Mouse (Mus musculus) kidney, embryonic 15.5 days (tissue): Measurements from ENCODE around the gene Tuba1c. TPM values are rescaled to one million over a fixed set of nuclear protein-coding genes. Genes with fewer than 3 reads are reported as not detected.

Source experiments
- ATAC-seq: fragments of 200-750 bp; cut with Nextera tagmentation; replicated peaks from 2 replicates; pipeline ENCODE4 v1.8.0; 2017; ENCODE audit warnings: moderate TSS enrichment; ENCODE audit not compliant: low FRiP score
- H3K27ac ChIP-seq: fragments of 300-500 bp; sonication (generic); 2 replicates; pipeline ENCODE4 v1.5.1; 2015; ENCODE audit warnings: mild to moderate bottlenecking, inconsistent platforms
- H3K27me3 ChIP-seq: fragments of 300-500 bp; sonication (generic); 2 replicates; pipeline ENCODE4 v1.6.1; 2015; ENCODE audit warnings: inconsistent platforms
- H3K36me3 ChIP-seq: fragments of 300-500 bp; sonication (generic); 2 replicates; pipeline ENCODE4 v1.6.1; 2015; ENCODE audit warnings: inconsistent platforms
- H3K4me1 ChIP-seq: fragments of 300-500 bp; sonication (generic); 2 replicates; pipeline ENCODE4 v1.6.1; 2015; ENCODE audit warnings: inconsistent platforms
- H3K4me2 ChIP-seq: fragments of 300-500 bp; sonication (generic); 2 replicates; pipeline ENCODE4 v1.6.1; 2015; ENCODE audit warnings: moderate library complexity, mild to moderate bottlenecking, inconsistent platforms
- H3K4me3 ChIP-seq: fragments of 300-500 bp; sonication (generic); replicated peaks from 2 replicates; pipeline ENCODE4 v1.5.1; 2015; ENCODE audit warnings: mild to moderate bottlenecking, inconsistent platforms
- H3K9ac ChIP-seq: fragments of 300-500 bp; sonication (generic); 2 replicates; pipeline ENCODE4 v1.6.1; 2015; ENCODE audit warnings: mild to moderate bottlenecking, inconsistent platforms
- H3K9me3 ChIP-seq: fragments of 300-500 bp; sonication (generic); replicated peaks from 2 replicates; pipeline ENCODE4 v1.6.1; 2016; ENCODE audit warnings: inconsistent platforms
- WGBS: fragments of 180-500 bp; shearing (Covaris S2); methylation state at CpG from one replicate; pipeline ENCODE4 v1.1.7; 2015; ENCODE audit warnings: mixed read lengths; 5-methylcytosine and 5-hydroxymethylcytosine counted together
- polyA plus RNA-seq: library from polyadenylated mRNA; unstranded; fragments of >200 nt; fragmentation: Nextera tagmentation; extraction: Ambion mirVana; gene quantifications from 2 replicates; pipeline ENCODE4 v1.2.1, GENCODE M21; 2015

The Tuba1c gene
- polyA plus RNA-seq, 1 experiment from 2014 or later: 185 TPM

- H3K36me3 ChIP-seq: no peaks in the 10 kb centered on the region
- peaks cover 32% of the 10 kb centered on the region for H3K4me1 ChIP-seq
- ATAC-seq: no peak
- no peak overlapping the region for H3K4me3 ChIP-seq
- no peak overlapping the region for H3K9ac ChIP-seq
- H3K4me2 ChIP-seq: no peak overlapping the region
- WGBS: 96% methylated on average over 7 of the region's 7 CpGs
- H3K9me3 ChIP-seq: no peaks in the 10 kb centered on the region
- H3K27ac ChIP-seq: no peak overlapping the region
- no peaks in the 10 kb centered on the region; the same call in 1 of the 2 replicates for H3K27me3 ChIP-seq
Measured at GRCm38 (mm10) chr15:99021255-99021654, 8.4 kb upstream of the Tuba1c start.

GRCm38 (mm10) chr15:99024668-99025314 lies 4.9 kb upstream of the Tuba1c start:
- Histone ChIP-seq H3K4me3 (no peak overlapping the region), H3K9me3 (no peaks in the 10 kb centered on the region), H3K27me3 (no peaks in the 10 kb centered on the region; the same call in 1 of the 2 replicates), H3K27ac (no peak overlapping the region), H3K4me2 (no peak overlapping the region), H3K4me1 (peaks cover 19% of the 10 kb centered on the region), H3K9ac (no peak overlapping the region), H3K36me3 (no peaks in the 10 kb centered on the region)
- WGBS: 21% methylated on average over 7 of the region's 8 CpGs
- no peak for ATAC-seq

GRCm38 (mm10) chr15:99025414-99025813 lies 4.3 kb upstream of the Tuba1c start:
- ATAC-seq: no peak

GRCm38 (mm10) chr15:99026259-99026658 lies 3.4 kb upstream of the Tuba1c start:
- no peak overlapping the region for H3K4me3 ChIP-seq
- H3K9ac ChIP-seq: no peak overlapping the region
- H3K36me3 ChIP-seq: no peaks in the 10 kb centered on the region
- H3K27me3 ChIP-seq: no peaks in the 10 kb centered on the region; the same call in 1 of the 2 replicates
- 64% methylated on average over 4 of the region's 4 CpGs for WGBS
- ATAC-seq: no peak
- peaks cover 26% of the 10 kb centered on the region for H3K4me1 ChIP-seq
- no peak overlapping the region for H3K27ac ChIP-seq
- no peaks in the 10 kb centered on the region for H3K9me3 ChIP-seq
- H3K4me2 ChIP-seq: no peak overlapping the region

More at GRCm38 (mm10) chr15:99025414-99025813, 4.3 kb upstream of the Tuba1c start:
- Histone ChIP-seq H3K4me3 (no peak overlapping the region), H3K36me3 (no peaks in the 10 kb centered on the region), H3K9me3 (no peaks in the 10 kb centered on the region), H3K27me3 (no peaks in the 10 kb centered on the region; the same call in 1 of the 2 replicates), H3K27ac (no peak overlapping the region), H3K9ac (no peak overlapping the region), H3K4me1 (peaks cover 17% of the 10 kb centered on the region), H3K4me2 (no peak overlapping the region)
- 71% methylated on average over 13 of the region's 13 CpGs for WGBS

GRCm38 (mm10) chr15:99027116-99027515 lies 2.6 kb upstream of the Tuba1c start:
- Histone ChIP-seq H3K9me3 (no peaks in the 10 kb centered on the region), H3K27ac (no peak overlapping the region), H3K4me3 (no peak overlapping the region), H3K36me3 (no peaks in the 10 kb centered on the region), H3K9ac (no peak overlapping the region), H3K27me3 (no peaks in the 10 kb centered on the region; the same call in 1 of the 2 replicates), H3K4me1 (peaks cover 34% of the 10 kb centered on the region), H3K4me2 (no peak overlapping the region)
- 73% methylated on average over 5 of the region's 5 CpGs for whole genome bisulfite sequencing
- ATAC-seq: no peak

DNA sequence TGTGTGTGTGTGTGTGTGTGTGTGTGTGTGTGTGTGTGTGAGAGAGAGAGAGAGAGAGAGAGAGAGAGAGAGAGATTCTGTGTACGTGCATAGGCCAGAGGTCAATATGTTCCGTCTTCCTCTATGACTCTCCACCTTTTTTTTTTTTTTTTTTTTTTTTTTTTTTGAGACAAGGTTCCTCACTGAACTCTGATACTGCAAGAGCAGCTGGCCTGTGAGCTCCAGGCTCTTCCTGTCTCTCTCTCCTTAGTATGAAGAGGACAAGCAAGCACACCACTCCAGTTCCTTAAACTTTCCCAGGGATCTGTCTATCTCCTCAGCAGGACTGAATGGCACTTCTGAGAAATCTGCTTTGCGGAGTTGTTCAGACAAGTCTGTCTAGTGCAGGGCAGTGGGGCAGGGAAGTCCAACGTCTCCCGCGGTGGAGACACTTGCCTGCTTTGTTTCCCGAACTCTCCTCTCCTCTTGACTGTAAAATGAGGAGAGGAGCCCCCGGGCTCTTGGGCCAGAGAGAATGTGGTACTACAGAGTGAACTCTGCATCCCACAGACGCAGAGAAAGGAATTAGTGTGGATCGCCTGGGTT lies 725 bp upstream of the Tuba1c start:
- ATAC-seq: no peak
- H3K9ac ChIP-seq: peak overlapping the region; percentile 70
- peaks cover 51% of the 10 kb centered on the region for H3K4me1 ChIP-seq
- no peaks in the 10 kb centered on the region for H3K36me3 ChIP-seq
- no peaks in the 10 kb centered on the region for H3K9me3 ChIP-seq
- 3% methylated on average over 10 of the region's 10 CpGs for WGBS
- H3K4me2 ChIP-seq: peak overlapping the region; percentile 91
- no peaks in the 10 kb centered on the region; the same call in 1 of the 2 replicates for H3K27me3 ChIP-seq
- H3K27ac ChIP-seq: peak overlapping the region; percentile 97
- peak overlapping the region; percentile 79 for H3K4me3 ChIP-seq

- Histone ChIP-seq H3K27ac (peak overlapping the region; percentile 97), H3K4me1 (peaks cover 55% of the 10 kb centered on the region), H3K27me3 (no peaks in the 10 kb centered on the region), H3K9me3 (no peaks in the 10 kb centered on the region), H3K4me2 (peak overlapping the region; percentile 91), H3K36me3 (peaks cover 15% of the 10 kb centered on the region), H3K9ac (peak overlapping the region; percentile 70), H3K4me3 (peak overlapping the region; percentile 79)
- peak; percentile 71 for ATAC-seq
- 9% methylated on average over 26 of the region's 26 CpGs for WGBS
Measured at GRCm38 (mm10) chr15:99030585-99031387, 1.1 kb downstream of the Tuba1c start.

DNA sequence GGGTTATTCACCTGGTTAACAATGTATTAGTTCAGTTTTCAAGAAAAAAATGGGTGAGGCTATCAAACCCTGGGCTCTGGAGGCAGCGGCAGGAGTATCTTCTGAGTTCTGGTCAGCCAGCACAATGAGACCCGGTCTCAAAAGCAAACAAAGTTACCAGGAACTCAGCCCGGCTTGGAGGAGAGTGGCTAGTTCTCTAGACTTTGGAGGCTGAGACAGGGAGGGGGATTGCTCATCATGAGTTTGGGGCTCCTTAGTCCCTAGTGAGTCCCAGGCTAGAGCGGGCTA lies 1.6 kb downstream of the Tuba1c start:
- peak overlapping the region; percentile 70 for H3K9ac ChIP-seq
- H3K4me2 ChIP-seq: peak overlapping the region; percentile 91
- peaks cover 20% of the 10 kb centered on the region for H3K36me3 ChIP-seq
- H3K4me3 ChIP-seq: peak overlapping the region; percentile 79
- no peaks in the 10 kb centered on the region for H3K9me3 ChIP-seq
- H3K4me1 ChIP-seq: peaks cover 58% of the 10 kb centered on the region
- no peaks in the 10 kb centered on the region for H3K27me3 ChIP-seq
- 73% methylated on average over 4 of the region's 4 CpGs for WGBS
- ATAC-seq: no peak
- H3K27ac ChIP-seq: 0 out of 2 replicates have a peak overlapping the region, but pooled peaks have one; percentile 97

- Histone ChIP-seq H3K27me3 (no peaks in the 10 kb centered on the region), H3K36me3 (peaks cover 26% of the 10 kb centered on the region), H3K4me3 (peak overlapping the region; percentile 79), H3K9ac (peak overlapping the region; percentile 33; the same call in 1 of the 2 replicates), H3K9me3 (no peaks in the 10 kb centered on the region), H3K4me1 (peaks cover 61% of the 10 kb centered on the region), H3K27ac (peak overlapping the region; percentile 62), H3K4me2 (peak overlapping the region; percentile 91)
- no peak for ATAC-seq
- 66% methylated on average over 9 of the region's 9 CpGs for WGBS
Measured at GRCm38 (mm10) chr15:99032041-99032725, 2.5 kb downstream of the Tuba1c start.

DNA sequence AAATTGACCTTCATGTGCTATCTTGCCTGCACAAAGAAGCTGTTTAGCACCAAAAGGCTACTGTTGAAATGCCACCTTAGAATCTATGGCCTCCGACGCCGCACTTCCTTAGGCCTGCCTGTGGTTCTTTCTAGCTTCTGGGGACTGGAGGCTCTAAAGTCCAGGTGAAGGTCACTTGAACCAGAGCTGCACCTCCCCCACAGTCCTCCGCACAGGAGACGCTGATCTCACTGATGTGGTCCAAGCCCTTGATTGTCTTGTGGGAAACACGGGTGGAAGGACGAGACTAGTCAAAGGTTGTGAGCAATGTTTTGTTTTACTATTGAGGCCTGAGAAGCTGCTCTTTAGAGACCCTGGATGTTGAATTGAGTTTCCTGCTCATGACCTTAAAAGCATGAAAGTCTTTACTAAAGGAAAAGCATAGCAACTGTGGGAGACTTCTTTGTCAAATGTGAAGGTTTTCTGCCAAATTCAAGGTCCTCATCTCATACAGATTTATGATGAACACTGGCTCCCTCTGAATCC lies 3.1 kb downstream of the Tuba1c start:
- Histone ChIP-seq H3K9me3 (no peaks in the 10 kb centered on the region), H3K27me3 (no peaks in the 10 kb centered on the region), H3K4me3 (peak overlapping the region; percentile 79), H3K27ac (peak overlapping the region; percentile 62), H3K4me2 (peak overlapping the region; percentile 91), H3K36me3 (peaks cover 26% of the 10 kb centered on the region), H3K4me1 (peaks cover 61% of the 10 kb centered on the region), H3K9ac (peak overlapping the region; percentile 33)
- 36% methylated on average over 7 of the region's 7 CpGs for WGBS
- no peak for ATAC-seq

DNA sequence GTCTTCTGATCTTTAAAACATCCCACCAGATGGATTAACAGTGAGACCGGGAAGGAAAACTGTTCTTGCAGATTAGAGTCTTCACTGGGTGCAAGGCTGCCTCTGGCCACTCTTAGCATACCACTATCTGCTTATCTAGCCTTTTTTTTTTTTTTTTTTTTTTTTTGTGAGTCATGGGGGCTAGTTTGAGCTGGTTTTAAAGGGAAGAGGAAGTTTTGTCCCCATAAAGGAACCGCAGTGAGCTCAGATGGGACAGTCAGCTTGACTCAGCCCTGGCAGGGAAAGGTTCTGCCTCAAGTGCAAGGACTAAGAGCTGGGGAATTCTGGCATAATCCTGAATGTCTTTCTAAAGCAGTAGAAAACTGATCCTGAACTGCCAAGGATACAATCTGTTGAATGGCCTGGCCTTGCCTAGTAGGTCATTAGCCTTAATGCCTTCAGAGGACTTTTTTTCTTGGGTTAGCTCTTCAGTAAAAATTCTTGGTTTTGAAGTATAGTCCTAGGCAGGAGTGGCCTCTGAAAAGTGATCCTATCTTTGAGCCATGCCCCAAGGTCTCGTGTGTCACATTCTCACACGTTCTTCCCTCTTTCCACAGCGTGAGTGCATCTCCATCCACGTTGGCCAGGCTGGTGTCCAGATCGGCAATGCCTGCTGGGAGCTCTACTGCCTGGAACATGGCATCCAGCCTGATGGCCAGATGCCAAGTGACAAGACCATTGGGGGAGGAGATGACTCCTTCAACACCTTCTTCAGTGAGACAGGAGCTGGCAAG lies 4.0 kb downstream of the Tuba1c start:
- H3K9ac ChIP-seq: no peak overlapping the region
- no peak for ATAC-seq
- WGBS: 83% methylated on average over 7 of the region's 7 CpGs
- no peaks in the 10 kb centered on the region for H3K27me3 ChIP-seq
- H3K4me3 ChIP-seq: peak overlapping the region; percentile 79; the same call in 1 of the 2 replicates
- peak overlapping the region; percentile 62 for H3K27ac ChIP-seq
- peaks cover 58% of the 10 kb centered on the region for H3K4me1 ChIP-seq
- H3K4me2 ChIP-seq: peak overlapping the region; percentile 91
- no peaks in the 10 kb centered on the region for H3K9me3 ChIP-seq
- H3K36me3 ChIP-seq: peaks cover 35% of the 10 kb centered on the region
